Mouse (Mus musculus): ENCODE results near the gene Rasgrp2.

The Rasgrp2 gene

DNA sequence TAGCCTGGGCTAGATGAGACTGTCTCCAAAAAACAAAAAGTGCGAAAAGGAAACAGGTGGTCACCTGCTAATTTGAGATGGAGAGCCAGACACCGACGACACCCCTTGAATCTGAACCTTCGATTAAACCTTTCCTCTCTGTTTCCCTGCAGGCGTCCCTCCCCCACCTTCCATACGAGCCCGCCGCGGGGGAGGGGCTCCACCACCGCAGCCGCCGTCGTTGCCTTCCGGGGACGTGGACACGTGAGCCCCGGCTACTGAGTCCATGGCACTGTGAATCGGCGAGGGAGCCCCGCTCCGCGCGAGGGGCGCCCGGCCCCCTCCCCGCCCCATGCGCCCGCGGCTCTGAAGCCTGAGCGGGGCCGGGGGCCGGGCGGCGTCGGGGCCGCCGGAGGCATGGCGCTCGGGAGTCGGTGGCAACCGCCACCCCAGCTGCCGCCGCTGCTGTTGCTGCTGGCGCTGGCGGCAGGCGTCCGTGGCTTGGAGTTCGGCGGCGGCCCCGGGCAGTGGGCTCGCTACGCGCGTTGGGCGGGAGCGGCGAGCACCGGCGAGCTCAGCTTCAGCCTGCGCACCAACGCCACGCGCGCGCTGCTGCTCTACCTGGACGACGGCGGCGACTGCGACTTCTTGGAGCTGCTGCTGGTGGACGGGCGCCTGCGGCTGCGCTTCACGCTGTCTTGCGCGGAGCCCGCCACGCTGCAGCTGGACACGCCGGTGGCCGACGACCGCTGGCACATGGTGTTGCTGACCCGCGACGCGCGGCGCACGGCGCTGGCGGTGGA lies 28.7 kb downstream of the Rasgrp2 start:
- 20% methylated on average over 94 of the region's 94 CpGs for WGBS

DNA sequence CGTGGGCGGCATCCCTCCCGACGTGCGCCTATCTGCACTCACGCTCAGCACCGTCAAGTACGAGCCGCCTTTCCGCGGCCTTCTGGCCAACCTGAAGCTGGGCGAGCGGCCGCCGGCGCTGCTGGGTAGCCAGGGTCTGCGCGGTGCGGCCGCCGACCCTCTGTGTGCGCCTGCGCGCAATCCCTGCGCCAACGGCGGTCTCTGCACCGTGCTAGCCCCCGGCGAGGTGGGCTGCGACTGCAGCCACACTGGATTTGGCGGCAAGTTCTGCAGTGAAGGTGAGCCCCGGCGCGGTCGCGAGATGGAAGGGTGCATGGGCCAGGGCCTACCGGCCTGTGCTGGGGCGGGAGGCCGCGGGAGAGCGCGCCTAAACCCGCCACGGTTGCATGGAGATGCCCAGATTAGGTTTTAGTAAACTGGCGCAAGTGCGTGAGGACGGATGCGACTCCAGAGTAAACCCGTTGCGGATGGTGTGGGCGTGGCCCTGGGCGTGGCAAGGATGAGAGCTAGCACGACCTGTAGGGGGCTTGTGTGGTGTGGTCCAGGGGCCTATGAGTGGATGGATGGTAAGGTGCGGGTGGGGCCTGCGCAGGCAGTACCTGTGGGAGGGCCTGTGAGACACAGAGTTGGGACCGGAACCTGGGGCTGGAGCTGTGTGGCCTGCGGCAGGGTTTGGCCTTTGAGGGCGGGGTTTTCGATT lies 29.5 kb downstream of the Rasgrp2 start:
- WGBS, result 37% methylated on average over 60 of the region's 60 CpGs

DNA sequence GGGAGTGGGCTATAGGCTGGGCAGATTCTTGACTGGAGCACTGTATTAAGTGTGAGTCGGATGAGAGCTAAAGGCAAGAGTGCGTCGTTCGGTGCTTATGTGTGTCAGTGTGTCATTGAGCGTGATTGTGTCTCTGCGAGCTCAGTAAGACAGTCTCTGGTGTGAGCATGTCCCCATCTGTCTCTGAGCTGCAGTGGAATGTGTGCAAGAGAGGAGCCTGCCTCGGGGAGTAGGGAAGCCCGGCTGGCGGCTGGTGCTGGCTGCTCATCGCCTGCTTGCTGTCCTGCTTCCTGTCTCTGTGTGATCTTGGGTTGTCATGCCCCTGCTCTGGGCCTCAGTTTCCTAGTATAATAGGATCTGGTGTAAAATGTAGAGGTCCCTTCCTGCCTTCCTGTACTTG lies 43.9 kb downstream of the Rasgrp2 start:
- 26% methylated on average over 10 of the region's 10 CpGs for WGBS

- 43% methylated on average over 10 of the region's 10 CpGs for WGBS
These were observed 46.8 kb downstream of the Rasgrp2 start for GRCm38 (mm10) chr19:6445761-6446423.

- WGBS, result 66% methylated on average over 7 of the region's 7 CpGs
These were observed 47.7 kb downstream of the Rasgrp2 start for GRCm38 (mm10) chr19:6446736-6447437.

DNA sequence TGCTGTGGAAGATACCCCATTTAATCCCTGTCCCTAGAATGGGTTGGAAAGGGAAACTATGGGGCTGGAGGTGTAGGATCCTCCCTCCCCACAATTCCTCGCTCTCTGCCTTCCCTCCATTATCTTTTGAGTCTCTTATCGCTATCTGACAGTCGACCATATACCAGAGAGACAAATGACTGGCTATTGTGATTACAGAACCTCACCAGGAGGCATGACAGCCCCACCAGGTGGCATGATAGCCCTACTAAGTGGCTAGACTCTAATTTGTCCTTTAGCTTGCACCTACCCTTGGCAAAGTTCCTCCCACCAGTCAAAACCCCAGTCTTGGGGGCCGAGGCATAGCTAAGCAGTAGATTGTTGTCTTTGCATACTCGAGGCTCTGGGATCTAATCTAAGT lies 49.6 kb downstream of the Rasgrp2 start:
- WGBS, result 81% methylated on average over 5 of the region's 5 CpGs

DNA sequence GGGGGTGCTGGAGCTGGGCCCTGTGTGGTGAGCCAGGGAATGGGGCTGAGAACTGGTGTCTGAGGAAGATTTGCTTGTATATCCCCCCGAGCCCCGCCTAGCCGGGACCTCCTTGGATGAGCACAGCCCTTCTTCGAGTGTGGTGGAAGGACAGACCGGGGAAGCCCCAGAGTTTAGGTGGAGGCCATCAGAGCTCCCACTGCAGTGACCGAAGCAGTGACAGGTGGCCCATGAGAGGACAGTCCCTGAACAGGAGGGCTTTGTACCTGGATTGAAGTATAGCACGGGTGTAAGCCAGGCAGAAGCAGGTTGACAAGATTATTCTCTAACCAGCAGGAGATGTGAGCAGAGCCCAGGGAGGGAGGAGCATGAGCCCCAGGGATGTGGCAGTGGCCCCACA lies 50.7 kb downstream of the Rasgrp2 start:
- 78% methylated on average over 7 of the region's 7 CpGs for WGBS

DNA sequence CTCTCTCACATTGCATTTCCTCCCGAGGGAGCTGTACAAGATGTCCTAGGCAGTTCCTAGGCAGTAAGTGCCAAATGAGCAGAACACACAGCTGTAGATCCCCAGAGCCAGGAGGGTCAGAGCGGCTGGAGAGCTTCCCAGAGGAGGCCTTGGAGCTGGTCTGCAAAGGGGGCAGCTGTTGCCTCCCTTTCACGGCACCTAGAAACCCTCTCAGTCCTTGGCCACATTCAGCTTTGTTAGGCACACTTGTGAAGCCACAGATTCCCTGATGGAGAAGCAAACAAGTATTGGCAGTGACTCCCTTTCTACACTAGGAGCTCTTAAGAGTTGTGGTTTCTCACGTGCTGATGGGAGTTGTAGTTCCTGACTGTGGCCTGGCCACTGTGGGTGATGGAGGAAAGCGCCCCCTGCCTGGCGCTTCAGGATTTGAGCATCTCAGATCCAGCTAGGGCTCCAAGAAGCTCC lies 52.9 kb downstream of the Rasgrp2 start:
- WGBS, result 26% methylated on average over 6 of the region's 6 CpGs

GRCm38 (mm10) chr19:6452672-6453310 lies 53.7 kb downstream of the Rasgrp2 start:
- WGBS, result 67% methylated on average over 9 of the region's 9 CpGs

DNA sequence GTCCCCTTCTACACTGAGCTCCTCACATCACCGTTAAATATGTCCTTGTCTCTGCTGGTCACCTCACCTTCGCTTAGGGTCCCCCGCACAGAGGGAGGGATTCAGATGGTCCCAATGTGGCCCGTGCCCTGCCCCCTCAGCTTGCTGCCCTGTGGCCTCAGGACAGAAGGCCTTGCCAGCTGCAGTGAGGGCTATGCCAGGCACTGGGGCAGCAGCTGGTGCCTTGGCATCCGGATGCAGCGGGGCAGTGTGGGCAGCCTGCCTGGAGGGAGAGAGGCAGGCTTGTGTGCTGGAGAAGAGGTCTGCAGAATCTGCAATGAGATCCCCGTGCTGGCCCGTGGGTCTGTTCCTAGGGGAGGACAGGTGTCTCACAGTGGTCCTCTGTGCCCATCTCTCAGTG lies 54.2 kb downstream of the Rasgrp2 start:
- 64% methylated on average over 8 of the region's 8 CpGs for WGBS

DNA sequence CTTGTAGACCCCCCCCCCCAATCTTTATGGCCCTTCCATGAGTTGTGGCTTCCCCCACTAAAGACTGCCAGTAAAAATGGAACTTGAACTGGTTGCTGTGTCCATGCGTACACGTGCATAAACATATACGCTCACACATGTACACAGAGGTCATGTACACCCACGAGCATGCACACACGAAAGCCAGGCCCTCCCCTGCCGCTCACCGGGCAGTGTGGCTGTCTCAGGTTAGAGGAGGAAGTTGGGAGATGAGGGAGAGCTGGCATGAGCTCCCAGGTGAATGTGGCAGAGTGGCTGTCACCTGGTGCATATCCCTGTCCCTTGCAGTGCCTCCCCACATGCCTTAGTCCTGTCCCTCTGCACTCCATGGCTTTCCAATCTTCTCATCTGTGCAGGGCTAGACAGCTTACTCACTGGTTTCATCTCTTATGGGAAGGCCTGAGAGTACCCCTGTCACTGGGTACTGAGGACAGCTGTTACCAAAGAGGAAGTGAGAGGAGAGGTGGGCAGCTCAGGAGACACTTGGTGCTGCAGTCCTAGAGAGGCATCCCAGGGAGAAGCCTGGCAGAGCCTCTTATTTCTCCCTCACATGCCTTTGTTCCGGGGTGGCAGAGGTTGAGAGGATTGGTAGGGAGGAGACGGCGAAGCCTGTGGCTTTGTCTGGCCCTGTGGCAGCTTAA lies 55.0 kb downstream of the Rasgrp2 start:
- whole genome bisulfite sequencing, result 75% methylated on average over 10 of the region's 10 CpGs

- 37% methylated on average over 6 of the region's 6 CpGs for WGBS
These were observed 60.4 kb downstream of the Rasgrp2 start for GRCm38 (mm10) chr19:6459504-6459903.

DNA sequence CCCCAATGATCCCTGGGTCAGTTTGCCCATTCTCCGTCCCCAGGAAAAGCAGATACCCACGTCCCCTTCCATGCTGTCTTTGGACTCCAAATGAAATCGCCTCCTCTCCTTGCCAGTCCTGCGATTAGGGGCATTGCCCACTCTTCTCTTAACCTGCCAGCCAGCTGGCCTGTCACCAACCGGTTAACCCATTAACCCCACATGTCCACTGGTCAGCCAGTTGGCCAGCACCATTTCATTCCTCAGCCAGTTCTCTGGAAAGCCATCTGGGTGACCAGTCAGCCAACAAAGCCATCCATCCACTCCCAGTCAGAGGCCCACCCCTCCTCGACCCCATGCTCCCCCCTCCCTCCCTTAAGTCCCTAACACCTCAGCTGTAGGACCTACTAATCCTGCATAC lies 63.7 kb downstream of the Rasgrp2 start:
- 63% methylated on average over 6 of the region's 6 CpGs for WGBS

DNA sequence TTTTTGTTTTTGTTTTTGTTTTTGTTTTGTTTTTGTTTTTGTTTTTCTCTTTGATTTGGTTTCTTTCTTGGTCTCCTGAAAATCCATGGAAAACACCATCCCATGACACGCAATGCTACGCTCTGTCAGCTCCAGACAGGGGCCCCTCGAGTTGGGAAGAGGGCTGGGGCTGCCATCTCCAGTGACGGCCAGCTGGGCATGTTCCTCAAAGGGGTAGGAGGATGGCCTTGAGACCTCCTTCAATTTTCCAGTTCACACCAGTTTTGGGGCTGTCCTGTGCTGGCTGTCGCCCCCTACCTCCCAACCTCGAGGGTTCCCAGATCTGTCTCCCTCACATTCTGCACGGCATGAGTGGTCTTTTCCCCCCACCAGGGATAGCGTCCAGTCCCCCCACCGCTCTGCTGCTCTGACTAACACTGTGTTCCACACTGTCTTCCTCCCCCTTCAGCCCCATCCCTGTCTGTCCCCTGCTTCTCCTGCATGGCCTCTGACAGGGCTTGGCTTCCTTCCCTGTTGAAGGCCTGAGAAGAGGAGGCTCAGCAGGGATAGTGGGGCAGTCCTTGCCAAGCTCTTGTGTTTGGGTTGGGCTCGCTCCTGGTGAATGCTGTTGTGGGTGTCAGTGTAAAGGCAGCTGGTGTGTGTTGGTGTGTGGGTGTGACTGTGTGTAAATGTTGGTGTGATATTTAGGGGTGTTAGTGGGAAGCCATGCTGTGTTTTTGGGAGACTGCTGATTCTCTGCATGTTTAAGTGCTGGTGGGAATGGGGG lies 65.3 kb downstream of the Rasgrp2 start:
- WGBS, result 41% methylated on average over 10 of the region's 10 CpGs
